Mouse (Mus musculus) forebrain, embryonic 13.5 days (tissue): ENCODE results near the gene Mthfsd. TPM values are rescaled to one million over a fixed set of nuclear protein-coding genes. Genes with fewer than 3 reads are reported as not detected.

Source experiments
- ATAC-seq: fragments of 200-750 bp; cut with Nextera tagmentation; 2 replicates; pipeline ENCODE4 v1.8.0; 2017
- H3K27ac ChIP-seq: fragments of 300-500 bp; sonication (generic); 2 replicates; pipeline ENCODE4 v1.5.1; 2015; ENCODE audit warnings: inconsistent platforms, mild to moderate bottlenecking, moderate library complexity
- H3K27me3 ChIP-seq: fragments of 300-500 bp; sonication (generic); 2 replicates; pipeline ENCODE4 v1.6.1; 2015; ENCODE audit warnings: mild to moderate bottlenecking, inconsistent platforms
- H3K36me3 ChIP-seq: fragments of 300-500 bp; sonication (generic); 2 replicates; pipeline ENCODE4 v1.6.1; 2015; ENCODE audit warnings: mild to moderate bottlenecking, inconsistent platforms; ENCODE audit not compliant: poor library complexity, severe bottlenecking
- H3K4me1 ChIP-seq: fragments of 300-500 bp; sonication (generic); 2 replicates; pipeline ENCODE4 v1.6.1; 2015; ENCODE audit warnings: inconsistent platforms
- H3K4me2 ChIP-seq: fragments of 300-500 bp; sonication (generic); 2 replicates; pipeline ENCODE4 v1.6.1; 2015; ENCODE audit warnings: inconsistent platforms, mild to moderate bottlenecking, moderate library complexity
- H3K4me3 ChIP-seq: fragments of 300-500 bp; sonication (generic); 2 replicates; pipeline ENCODE4 v1.5.1; 2015; ENCODE audit warnings: mild to moderate bottlenecking, inconsistent platforms
- H3K9ac ChIP-seq: fragments of 300-500 bp; sonication (generic); 2 replicates; pipeline ENCODE4 v1.6.1; 2015; ENCODE audit warnings: mild to moderate bottlenecking, inconsistent platforms
- H3K9me3 ChIP-seq: fragments of 300-500 bp; sonication (generic); replicated peaks from 2 replicates; pipeline ENCODE4 v1.6.1; 2016; ENCODE audit warnings: inconsistent platforms
- WGBS: fragments of 180-500 bp; shearing (Covaris S2); methylation state at CpG from one replicate; pipeline ENCODE4 v1.1.7; 2015; 5-methylcytosine and 5-hydroxymethylcytosine counted together
- polyA plus RNA-seq: library from polyadenylated mRNA; unstranded; fragments of >200 nt; fragmentation: Nextera tagmentation; extraction: Ambion mirVana; gene quantifications from 2 replicates; pipeline ENCODE4 v1.2.1, GENCODE M21; 2015

Gene Mthfsd
- polyA plus RNA-seq, 1 experiment from 2014 or later, result 48.1 TPM

DNA sequence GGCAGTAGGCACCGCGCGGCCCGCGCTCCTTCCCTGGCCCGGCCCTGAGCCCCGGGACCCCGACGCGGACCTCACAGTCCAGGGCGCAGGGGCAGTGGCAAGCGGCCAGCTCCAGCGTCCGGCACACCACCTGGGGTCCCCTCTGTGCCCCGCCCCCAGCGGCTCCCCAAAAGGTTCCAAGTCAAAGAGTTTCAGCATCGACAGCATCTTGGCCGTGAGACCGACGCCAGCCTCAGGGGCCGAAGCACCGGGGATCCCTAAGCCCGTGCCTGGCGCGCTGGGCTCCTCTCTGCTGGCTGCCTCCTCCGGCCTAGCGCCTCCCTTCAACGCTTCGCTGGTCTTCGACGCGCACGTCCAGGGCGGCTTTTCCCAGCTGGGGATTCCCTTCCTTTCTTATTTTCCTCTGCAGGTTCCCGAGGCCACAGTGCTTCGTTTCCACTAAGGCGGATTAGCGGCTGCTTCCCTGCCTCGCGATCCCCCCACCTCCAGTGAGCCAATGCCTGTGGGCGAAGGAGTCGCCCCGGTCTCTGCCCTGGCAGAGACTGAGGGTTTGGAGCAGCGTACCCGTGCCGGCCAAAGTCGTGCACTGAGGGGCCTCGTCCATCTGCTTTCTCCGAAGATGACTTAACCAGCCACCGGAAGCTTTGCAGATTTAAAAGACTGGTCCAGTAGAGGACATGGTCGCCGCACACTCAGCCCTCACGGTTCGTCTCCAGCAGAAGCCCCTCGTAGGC lies 20.5 kb upstream of the Mthfsd start:
- Histone ChIP-seq H3K9me3 (peaks cover 3% of the 10 kb centered on the region; the same call in 1 of the 2 replicates), H3K27me3 (peaks cover 96% of the 10 kb centered on the region), H3K4me1 (peaks cover 24% of the 10 kb centered on the region), H3K36me3 (no peaks in the 10 kb centered on the region), H3K9ac (no peak overlapping the region), H3K27ac (no peak overlapping the region), H3K4me2 (peak overlapping the region; percentile 20), H3K4me3 (0 out of 2 replicates have a peak overlapping the region, but pooled peaks have one; percentile 9)
- no peak for ATAC-seq
- under 1% methylated on average over 55 of the region's 55 CpGs for WGBS

- Histone ChIP-seq H3K4me2 (peak within 1 kb of the TSS; percentile 20), H3K9me3 (peaks cover 3% of the 10 kb centered on the region; the same call in 1 of the 2 replicates), H3K9ac (no peak within 1 kb of the TSS), H3K27me3 (peaks cover 98% of the 10 kb centered on the region), H3K27ac (no peak within 1 kb of the TSS), H3K4me1 (peaks cover 24% of the 10 kb centered on the region), H3K4me3 (0 out of 2 replicates have a peak within 1 kb of the TSS, but pooled peaks have one; percentile 9), H3K36me3 (no peaks in the 10 kb centered on the region)
- ATAC-seq, result no peak
- WGBS, result under 1% methylated on average over 43 of the region's 43 CpGs
These were observed 19.7 kb upstream of the Mthfsd start, which contains the start of gene Foxl1 for GRCm38 (mm10) chr8:121127756-121128375. Gene Foxl1, plus strand, starts transcription at chr8:121127940.

DNA sequence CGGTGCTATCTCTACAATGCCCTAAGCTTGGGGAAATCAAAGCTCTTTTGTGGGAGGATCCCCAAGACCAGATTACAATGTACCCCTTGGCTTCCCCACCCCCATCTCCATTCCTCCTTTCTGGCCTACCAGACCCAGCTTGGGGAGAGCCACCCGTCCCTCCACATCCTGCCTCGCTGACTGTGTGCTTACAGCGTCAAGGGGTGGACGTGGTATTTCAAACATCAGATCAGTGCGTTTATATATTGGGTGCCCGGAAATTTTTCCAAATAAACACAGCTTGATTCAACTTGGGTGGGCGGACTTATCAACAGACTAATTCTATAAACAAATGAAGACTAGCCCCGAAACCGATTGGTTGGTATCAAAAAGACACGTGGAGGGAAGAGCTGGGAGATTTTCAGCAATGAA lies 19.1 kb upstream of the Mthfsd start:
- no peak overlapping the region for H3K9ac ChIP-seq
- peaks cover 24% of the 10 kb centered on the region for H3K4me1 ChIP-seq
- peaks cover 3% of the 10 kb centered on the region; the same call in 1 of the 2 replicates for H3K9me3 ChIP-seq
- H3K27ac ChIP-seq, result no peak overlapping the region
- peaks cover 99% of the 10 kb centered on the region for H3K27me3 ChIP-seq
- WGBS, result 3% methylated on average over 11 of the region's 11 CpGs
- no peak for ATAC-seq
- no peak overlapping the region for H3K4me3 ChIP-seq
- H3K4me2 ChIP-seq, result no peak overlapping the region
- no peaks in the 10 kb centered on the region for H3K36me3 ChIP-seq

- Histone ChIP-seq H3K4me3 (no peak overlapping the region), H3K4me1 (peaks cover 24% of the 10 kb centered on the region), H3K36me3 (no peaks in the 10 kb centered on the region), H3K4me2 (no peak overlapping the region), H3K9me3 (peaks cover 3% of the 10 kb centered on the region; the same call in 1 of the 2 replicates), H3K9ac (no peak overlapping the region), H3K27ac (no peak overlapping the region), H3K27me3 (peaks cover 99% of the 10 kb centered on the region)
- WGBS, result 2% methylated on average over 5 of the region's 6 CpGs
- ATAC-seq, result no peak
These were observed 18.5 kb upstream of the Mthfsd start for GRCm38 (mm10) chr8:121126694-121127093.

GRCm38 (mm10) chr8:121126191-121126590 lies 18.0 kb upstream of the Mthfsd start:
- 7% methylated on average over 6 of the region's 6 CpGs for WGBS
- no peak overlapping the region for H3K4me3 ChIP-seq
- no peaks in the 10 kb centered on the region for H3K36me3 ChIP-seq
- peaks cover 100% of the 10 kb centered on the region for H3K27me3 ChIP-seq
- peaks cover 3% of the 10 kb centered on the region; the same call in 1 of the 2 replicates for H3K9me3 ChIP-seq
- no peak for ATAC-seq
- peaks cover 24% of the 10 kb centered on the region for H3K4me1 ChIP-seq
- H3K9ac ChIP-seq, result no peak overlapping the region
- no peak overlapping the region for H3K4me2 ChIP-seq
- no peak overlapping the region for H3K27ac ChIP-seq

- Histone ChIP-seq H3K4me2 (peak overlapping the region; percentile 52), H3K4me3 (peak overlapping the region; percentile 23), H3K4me1 (peaks cover 24% of the 10 kb centered on the region), H3K9me3 (peaks cover 3% of the 10 kb centered on the region; the same call in 1 of the 2 replicates), H3K27ac (no peak overlapping the region), H3K36me3 (no peaks in the 10 kb centered on the region), H3K27me3 (peaks cover 100% of the 10 kb centered on the region), H3K9ac (0 out of 2 replicates have a peak overlapping the region, but pooled peaks have one; percentile 22)
- WGBS, result under 1% methylated on average over 35 of the region's 36 CpGs
- ATAC-seq, result peak; percentile 45
These were observed 17.2 kb upstream of the Mthfsd start for GRCm38 (mm10) chr8:121125311-121125876.

GRCm38 (mm10) chr8:121124547-121125239 lies 16.5 kb upstream of the Mthfsd start:
- no peak for ATAC-seq
- H3K9me3 ChIP-seq, result peaks cover 3% of the 10 kb centered on the region; the same call in 1 of the 2 replicates
- H3K4me1 ChIP-seq, result peaks cover 24% of the 10 kb centered on the region
- peaks cover 100% of the 10 kb centered on the region for H3K27me3 ChIP-seq
- no peak overlapping the region for H3K27ac ChIP-seq
- WGBS, result under 1% methylated on average over 17 of the region's 17 CpGs
- H3K4me2 ChIP-seq, result no peak overlapping the region
- H3K9ac ChIP-seq, result no peak overlapping the region
- no peaks in the 10 kb centered on the region for H3K36me3 ChIP-seq
- no peak overlapping the region for H3K4me3 ChIP-seq

- Histone ChIP-seq H3K9me3 (peaks cover 3% of the 10 kb centered on the region; the same call in 1 of the 2 replicates), H3K4me1 (peaks cover 14% of the 10 kb centered on the region), H3K27ac (no peak overlapping the region), H3K36me3 (no peaks in the 10 kb centered on the region), H3K27me3 (peaks cover 100% of the 10 kb centered on the region), H3K4me3 (no peak overlapping the region), H3K9ac (no peak overlapping the region), H3K4me2 (no peak overlapping the region)
- ATAC-seq, result no peak
- whole genome bisulfite sequencing, result 28% methylated on average over 2 of the region's 2 CpGs
These were observed 14.9 kb upstream of the Mthfsd start for GRCm38 (mm10) chr8:121123113-121123512.

DNA sequence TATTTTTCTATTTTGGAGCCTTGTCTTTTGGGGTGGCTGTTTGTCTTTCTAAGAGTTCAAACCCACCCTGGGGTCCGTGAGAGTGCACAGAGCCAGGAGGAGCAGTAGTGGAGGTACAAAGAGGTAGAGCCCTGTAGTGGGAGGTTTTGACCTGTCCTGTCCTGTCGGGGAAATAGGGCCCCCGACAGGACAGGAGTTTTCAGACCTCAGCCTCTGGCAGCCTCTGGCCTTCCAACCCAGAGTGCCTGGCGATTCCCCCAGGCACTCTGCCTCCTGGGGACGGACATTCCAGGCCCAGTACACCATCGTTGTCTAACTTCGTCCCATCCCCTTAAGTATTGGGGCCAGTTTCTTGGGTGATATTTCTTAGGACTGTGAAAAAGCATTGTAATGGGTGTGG lies 14.2 kb upstream of the Mthfsd start:
- no peaks in the 10 kb centered on the region for H3K36me3 ChIP-seq
- ATAC-seq, result no peak
- no peak overlapping the region for H3K9ac ChIP-seq

DNA sequence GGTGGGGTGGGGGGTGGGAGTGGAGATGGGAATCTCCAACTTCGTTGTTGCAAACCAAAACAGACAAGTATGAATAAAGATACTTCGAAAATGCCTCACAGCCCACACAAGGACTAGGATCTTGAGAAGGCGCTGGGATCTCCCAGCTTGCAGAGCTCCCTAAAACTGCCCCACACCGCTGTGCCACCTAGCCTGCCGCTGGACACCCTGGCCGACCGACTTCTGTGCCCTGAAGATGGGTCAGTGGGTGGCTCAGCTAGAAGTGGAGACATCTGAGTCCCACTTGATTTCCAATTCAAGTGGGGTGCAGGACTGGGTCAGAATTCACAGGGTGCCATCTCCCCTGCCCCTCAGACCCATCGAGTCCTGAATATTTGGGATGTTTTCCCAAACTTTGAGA lies 13.5 kb upstream of the Mthfsd start:
- WGBS, result 3% methylated on average over 8 of the region's 8 CpGs
- H3K4me1 ChIP-seq, result peaks cover 17% of the 10 kb centered on the region
- no peak overlapping the region for H3K9ac ChIP-seq

More for the DNA sequence above, 14.2 kb upstream of the Mthfsd start:
- Histone ChIP-seq H3K4me1 (peaks cover 12% of the 10 kb centered on the region), H3K4me3 (no peak overlapping the region), H3K27me3 (peaks cover 100% of the 10 kb centered on the region), H3K27ac (no peak overlapping the region), H3K9me3 (peaks cover 3% of the 10 kb centered on the region; the same call in 1 of the 2 replicates), H3K4me2 (no peak overlapping the region)
- 2% methylated on average over 7 of the region's 7 CpGs for WGBS

GRCm38 (mm10) chr8:121120456-121121419 lies 12.5 kb upstream of the Mthfsd start:
- Histone ChIP-seq H3K36me3 (no peaks in the 10 kb centered on the region), H3K4me1 (peaks cover 24% of the 10 kb centered on the region), H3K9me3 (peaks cover 3% of the 10 kb centered on the region; the same call in 1 of the 2 replicates), H3K27ac (no peak overlapping the region), H3K27me3 (peaks cover 100% of the 10 kb centered on the region), H3K4me2 (no peak overlapping the region), H3K4me3 (no peak overlapping the region), H3K9ac (no peak overlapping the region)
- WGBS, result 2% methylated on average over 17 of the region's 17 CpGs
- ATAC-seq, result no peak

More for the DNA sequence above, 13.5 kb upstream of the Mthfsd start:
- H3K27ac ChIP-seq, result no peak overlapping the region
- no peak for ATAC-seq
- peaks cover 3% of the 10 kb centered on the region; the same call in 1 of the 2 replicates for H3K9me3 ChIP-seq
- H3K27me3 ChIP-seq, result peaks cover 100% of the 10 kb centered on the region
- no peak overlapping the region for H3K4me3 ChIP-seq
- no peaks in the 10 kb centered on the region for H3K36me3 ChIP-seq
- H3K4me2 ChIP-seq, result no peak overlapping the region
